Mouse (Mus musculus): Measurements from ENCODE around the gene H2-T3.
A peak's percentile ranks its signal among the peaks of the same experiment; 100 is the strongest.
"Not testable (repeated sequence)": the region's sequence is repeated elsewhere in the genome, so short reads cannot be mapped to it uniquely, and the experiment has no call there.

The H2-T3 gene

DNA sequence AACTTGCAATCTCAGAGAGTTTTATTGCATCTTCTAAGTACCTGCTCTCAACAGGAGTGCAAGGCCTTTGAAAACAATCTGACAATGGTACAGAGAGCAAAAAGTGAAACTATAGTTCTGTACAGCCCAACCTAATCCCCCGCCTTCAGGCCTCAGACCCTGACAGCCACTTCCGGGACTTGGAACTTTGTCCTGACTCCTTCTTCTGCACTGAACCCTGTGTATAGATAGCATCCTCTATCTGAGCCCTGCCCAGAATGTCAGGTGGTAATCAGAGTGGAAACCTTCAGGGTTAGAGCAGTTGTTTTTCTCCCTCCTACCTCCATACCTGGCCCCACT lies at the start of gene H2-T3:
TSS of gene H2-T3 (minus strand) at position 119 of the 339 bp plus-strand sequence.
- no peak for DNase-seq

DNA sequence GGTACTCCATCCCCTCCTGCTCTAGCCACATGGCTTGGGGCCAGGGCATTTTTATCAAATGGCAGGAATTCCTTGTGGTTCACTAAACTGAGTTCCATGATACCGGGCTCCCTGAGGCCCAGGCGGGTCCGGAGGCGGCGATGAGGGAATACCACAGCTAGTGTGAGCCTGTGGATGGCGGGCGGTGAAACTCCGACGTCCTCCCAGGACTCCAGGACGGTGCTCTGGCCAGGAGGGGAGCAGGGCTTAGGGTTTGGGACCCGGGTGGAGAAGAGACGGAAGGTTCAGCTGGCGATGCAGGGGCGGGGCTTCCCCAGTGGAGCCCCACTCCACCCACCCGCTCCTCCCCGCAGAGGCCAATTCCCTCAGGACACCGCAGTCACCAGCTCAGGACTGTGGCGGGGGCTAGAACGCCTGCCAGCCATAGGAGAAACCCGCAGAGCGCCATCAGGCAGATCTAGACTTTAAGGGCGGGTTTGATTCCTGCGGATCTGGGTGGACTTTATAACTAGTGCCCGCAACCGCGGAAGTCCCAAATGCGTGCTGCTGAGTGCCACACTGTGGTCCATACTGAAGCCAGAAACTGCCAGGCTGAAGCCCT lies 47.3 kb upstream of the H2-T3 start:
- DNase-seq: no peak

DNA sequence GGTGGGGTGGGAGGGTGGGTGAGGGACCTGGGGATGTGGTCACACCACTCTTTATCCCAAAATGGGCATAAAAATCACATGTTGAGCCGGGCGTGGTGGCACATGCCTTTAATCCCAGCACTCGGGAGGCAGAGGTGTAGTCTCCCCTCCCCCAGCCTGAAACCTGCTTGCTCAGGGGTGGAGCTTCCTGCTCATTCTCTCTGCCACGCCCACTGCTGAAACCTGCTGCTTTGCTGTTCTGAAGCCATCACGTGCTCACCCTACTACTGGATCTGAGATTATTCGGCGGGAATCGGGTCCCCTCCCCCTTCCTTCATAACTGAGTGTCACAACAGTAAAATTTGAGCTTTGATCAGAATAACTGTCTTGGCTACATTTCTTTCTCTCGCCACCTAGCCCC lies 45.2 kb upstream of the H2-T3 start:
- DNase-seq: not testable (repeated sequence)

DNA sequence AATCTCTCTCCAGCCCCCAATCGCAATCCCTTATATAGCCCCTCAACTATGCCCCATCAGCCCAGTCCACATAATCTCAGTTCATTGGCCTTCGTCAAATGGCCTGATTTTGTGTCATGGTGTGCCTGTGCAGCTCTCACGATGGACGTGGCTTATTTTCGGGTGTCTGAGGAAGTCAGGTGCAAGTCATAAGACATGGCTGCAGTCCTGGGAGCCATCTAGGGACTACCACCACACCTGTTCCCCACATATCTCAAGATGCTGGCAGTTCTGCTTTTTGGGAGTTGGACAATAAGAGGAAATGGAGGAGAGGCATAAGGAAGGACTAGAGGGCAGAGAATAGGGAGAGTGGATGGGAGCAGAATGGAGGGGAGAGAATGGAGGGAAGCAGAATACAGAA lies 43.5 kb upstream of the H2-T3 start:
- no peak for DNase-seq

DNA sequence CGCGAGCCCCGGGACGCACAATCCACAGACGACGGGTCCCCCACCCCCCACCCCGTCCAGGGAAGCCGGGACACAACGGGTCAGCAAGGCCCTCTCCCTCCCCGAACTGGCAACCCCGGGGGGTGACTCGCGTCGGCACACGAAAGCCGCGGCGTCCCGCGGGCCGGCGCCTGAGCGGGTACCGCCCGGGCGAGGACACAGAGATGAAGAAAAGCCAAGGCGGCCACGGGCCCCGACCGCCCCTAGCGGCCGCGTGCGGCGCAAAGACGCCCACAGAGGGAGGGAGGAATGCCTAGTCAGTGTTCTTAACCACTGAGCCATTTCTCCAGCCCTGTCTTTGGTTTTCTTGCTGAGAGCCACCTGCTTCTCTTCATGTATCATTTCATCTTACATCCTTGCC lies 41.2 kb upstream of the H2-T3 start:
- DNase-seq: peak; percentile 24

DNA sequence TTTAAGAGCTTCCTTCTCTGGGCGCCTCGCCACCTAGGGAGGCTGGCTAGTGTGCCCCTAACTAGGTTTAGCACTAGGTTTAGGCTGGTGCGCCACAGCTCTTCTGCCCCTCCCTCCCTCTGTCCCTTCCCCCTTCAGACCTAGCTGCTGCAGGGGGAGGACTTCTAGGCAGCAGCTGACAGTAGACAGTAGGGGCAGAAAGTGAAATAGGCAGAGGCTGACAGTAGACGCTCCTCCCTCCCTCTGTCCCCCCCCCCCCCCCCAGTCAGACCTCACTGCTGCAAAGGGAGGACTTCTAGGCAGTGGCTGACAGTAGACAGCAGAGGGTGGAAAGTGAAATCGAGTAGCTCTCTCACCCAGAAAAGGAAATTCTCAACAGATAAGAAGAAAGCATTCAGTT lies 39.0 kb upstream of the H2-T3 start:
- no peak for DNase-seq

DNA sequence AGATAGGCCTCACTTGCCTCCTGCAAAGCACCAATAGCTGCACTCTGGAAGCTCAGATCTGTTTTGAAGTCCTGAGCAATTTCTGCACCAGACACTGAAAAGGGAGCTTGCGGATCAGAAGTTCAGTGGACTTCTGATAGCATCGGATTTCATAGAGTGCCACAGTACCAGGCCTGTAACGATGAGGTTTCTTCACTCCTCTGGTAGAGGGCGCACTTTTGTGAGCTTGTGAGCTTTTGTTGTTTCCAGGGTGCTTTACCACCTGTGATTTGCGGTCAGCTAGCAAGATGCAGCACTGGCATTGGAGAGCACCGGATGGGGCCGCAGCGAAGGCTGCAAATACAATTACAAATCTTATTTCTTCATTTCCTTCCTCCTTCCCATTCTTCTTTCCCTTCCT lies 36.8 kb upstream of the H2-T3 start:
- DNase-seq: no peak

DNA sequence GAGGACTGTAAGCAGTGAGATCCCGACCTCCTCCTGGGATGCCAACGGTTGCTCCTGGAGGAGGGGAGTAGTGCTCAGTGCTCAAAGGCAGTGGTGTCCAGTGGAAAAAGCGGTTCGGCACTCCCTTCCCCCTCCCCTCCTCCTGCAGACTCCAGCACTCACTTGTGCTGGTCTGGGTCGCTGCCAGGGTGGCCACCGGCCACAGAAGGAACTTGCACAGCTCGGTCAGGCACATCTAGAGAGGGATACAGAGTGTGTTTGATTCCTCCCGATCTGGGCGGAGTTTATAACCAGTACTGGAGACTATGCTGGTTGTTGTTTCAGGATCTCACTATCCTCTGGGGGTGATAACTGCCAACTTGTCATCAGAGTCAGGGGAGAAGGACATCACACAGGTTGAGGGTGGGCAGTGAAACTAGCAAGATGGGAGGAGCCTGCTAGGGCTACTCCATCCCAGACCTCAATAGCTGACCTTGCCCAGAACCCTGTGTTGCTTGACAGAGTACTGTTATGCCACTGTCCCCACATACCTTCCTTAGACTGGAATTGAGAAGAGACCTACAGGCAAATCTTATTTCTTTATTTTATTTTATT lies 35.2 kb upstream of the H2-T3 start:
- DNase-seq: no peak

DNA sequence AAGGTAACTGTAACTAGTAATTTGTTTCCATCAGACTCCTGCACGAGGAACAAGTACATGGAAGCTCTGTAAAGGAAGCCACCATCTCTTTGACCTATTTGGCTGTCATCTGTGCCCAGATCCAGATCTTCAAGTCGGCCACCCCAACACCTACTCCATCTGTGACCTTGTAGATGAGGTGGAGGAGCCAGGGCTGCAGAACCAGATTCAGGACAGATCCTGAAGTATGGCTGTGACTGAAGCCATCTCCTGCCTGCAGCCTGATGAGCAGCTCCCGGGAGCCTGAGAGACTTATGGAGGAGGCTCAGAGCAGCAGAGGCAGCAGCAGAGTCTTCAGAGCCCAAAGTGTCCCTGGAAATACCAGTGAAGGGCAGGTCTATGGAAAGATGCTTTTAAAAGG lies 34.4 kb upstream of the H2-T3 start:
- no peak for DNase-seq

DNA sequence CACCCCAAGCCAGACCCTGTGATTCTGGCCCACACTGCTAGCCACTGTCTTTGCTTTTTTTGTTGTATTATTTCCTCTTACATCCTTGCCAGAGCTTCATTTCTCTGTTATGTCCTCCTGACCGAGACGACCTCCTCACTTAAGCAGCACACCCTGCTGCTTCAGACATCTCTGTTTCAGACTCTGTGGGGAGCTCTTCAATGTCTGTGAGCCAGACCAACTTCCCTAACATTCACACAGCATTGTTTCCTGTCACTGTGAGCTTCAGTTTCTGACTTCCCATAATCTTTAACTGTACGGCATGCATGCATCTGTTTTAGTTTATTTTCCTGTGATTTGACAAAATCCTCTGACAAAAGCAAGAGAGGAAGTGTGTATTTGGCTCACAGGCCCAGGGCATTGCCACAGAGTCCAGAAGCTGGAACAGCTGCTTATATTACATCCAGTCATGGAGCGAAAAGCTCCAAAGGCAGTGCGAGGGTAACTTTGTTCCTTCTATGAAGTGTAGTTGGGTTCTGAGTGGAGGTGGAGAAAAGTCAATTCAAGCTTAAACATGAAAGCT lies 28.6 kb upstream of the H2-T3 start:
- DNase-seq: no peak

DNA sequence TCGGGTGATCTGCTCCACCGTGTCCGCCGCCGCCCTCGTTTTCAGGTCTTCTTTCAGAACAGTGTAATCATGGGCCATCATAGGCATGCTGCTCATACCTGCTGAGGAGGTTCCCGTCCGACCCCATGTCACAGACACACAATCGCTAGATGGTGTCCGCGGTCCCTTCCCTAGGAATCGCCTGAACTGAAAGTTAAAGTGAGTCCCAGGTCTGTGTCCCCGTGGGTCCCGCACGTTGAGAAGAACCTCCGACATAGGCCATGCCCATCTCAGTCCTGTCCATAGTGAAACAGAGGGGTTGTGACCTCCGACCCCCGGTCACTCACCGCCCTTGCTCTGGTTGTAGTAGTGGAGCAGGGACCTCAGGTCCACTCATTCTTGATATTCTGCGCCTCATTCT lies 25.5 kb upstream of the H2-T3 start:
- DNase-seq: no peak

DNA sequence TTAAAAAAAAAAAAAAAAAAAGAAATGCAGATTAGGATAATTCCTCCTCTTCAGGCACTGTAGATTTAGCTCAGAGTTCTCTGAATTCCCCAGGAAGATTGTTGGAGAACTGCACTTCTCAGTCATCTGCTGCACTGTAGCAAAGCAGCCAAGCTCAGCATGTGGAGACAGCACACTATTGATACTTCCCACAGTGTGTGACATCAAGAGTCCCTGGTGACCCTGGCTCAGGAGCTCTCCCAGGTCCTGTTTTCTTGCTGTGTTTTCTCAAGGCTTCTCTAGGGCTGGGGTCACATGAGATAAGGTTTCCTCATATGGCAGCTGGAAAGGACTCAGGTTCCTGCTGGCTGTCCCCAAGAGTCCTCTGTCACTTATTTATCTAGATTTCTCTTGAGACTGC lies 16.8 kb upstream of the H2-T3 start:
- DNase-seq: no peak

DNA sequence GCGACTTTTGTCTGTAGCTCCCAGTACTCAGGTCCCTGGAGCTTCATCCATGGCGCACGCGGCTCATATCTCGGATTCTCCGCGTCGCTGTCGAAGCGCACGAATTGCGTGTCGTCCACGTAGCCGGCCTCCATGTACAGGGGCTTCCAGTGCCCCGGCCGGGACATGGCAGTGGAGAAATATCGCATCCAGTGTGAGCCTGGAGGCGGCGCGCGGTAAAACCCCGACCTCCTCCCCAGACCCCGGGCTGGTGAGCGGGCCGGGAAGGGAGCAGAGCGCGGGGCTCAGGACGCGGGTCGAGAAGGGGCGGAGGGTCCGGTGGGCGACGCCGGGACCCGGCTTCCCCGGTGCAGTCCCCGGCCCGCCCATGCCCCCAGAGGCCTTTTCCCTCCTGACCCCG lies 15.8 kb upstream of the H2-T3 start:
- DNase-seq: no peak

DNA sequence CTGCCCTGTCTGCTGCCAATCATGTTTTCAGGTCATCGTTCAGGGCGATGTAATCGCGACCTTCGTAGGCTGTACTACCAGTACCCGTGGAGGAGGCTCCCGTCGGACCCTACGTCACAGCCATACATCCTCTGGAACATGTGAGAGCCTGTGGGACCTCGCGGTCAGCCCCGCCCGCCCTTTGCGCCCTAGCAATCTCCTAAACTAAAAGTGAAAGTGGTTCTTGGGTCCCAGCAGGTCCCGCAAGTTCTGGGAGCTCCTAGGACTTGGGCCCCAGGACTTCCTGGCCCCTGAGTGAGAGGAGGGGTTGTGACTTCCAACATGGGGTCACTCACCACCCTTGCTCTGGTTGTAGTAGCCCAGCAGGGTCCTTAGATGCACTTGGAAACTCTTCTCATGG lies 15.4 kb upstream of the H2-T3 start:
- no peak for DNase-seq

DNA sequence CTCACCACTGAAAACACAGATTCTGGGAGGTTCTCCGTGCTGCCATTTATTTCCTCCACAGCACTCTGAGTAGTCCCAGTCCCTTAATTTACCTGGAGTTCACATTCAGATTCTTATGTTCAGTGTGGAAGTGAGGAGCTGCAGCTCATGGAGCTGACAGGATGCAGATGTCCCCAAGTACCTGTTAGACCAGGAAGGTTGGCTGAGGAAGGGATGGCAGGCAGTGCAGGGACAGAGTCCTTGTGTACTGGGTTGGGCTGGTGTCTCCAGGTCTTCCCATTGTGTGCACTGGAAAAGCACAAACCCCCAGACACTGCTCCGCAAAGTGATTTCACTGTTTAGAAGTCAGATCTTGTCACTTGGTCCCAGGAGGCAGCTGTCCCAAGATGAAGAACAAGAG lies 11.8 kb upstream of the H2-T3 start:
- DNase-seq: no peak

DNA sequence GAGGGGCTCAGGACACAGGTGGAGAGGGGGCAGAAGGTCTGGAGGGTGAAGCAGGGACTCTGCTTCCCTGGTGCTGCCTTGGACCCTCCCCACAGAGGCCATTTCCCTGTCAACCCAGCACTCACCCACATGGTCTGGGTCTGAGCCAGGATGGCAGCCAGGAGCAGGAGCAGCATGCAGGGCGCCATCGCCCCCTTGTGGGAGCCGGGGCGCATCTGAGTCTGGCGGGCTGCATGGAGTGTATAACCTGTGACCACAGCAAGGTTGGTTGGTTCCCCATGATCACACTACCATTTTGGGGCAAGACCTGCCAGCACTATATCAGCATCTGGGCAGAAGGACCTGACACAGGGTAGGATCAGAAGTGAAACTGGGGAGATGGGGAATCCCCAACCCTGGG lies 8.2 kb upstream of the H2-T3 start:
- DNase-seq: no peak

DNA sequence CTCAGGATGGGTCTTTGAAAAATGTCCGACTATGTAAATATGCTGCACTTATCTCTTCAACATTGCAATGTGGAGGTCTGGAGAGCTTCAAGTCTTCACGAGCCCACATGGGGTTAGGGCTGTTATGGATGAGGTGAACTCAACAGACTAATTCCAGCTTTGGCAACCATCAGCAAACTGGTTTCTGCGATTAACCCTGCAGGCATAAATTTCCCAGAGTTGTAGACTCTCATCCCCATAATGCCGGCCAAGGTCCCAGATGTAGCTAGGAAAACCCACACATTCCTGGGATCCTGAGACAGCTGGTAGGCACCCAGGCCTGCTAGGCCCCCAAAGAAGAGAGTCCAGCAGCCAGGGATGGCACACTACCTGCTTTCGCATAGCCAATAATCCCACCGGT lies 4.4 kb upstream of the H2-T3 start:
- no peak for DNase-seq

DNA sequence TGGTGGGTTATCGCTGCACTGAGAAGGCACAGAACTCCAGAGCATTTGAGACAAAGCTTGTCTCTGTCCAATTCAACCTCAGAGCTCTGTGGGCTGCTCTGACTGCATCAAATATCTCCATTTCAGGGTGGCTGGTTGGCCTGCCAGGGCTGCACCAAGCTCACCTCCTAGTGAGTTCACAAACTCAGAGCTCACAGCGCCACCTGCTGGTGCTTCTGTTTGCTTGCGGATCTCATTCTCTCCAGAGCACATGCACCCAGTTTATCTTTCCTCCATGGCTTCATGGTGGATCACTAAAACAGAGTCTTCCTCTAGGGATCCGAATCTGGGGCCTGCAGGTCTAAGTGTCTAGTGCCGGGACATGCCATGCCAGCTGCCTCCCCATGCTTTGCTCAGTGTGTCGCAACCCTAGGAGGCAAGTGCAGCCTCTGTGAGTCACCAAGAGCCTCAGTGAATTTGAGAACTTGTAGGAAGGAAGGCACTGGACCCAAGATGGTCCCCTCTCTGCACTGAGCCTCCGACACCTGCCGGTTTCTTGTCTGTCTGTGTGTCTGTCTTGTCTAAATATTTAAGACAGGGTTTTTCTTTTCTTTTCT lies 3.6 kb upstream of the H2-T3 start:
- no peak for DNase-seq

DNA sequence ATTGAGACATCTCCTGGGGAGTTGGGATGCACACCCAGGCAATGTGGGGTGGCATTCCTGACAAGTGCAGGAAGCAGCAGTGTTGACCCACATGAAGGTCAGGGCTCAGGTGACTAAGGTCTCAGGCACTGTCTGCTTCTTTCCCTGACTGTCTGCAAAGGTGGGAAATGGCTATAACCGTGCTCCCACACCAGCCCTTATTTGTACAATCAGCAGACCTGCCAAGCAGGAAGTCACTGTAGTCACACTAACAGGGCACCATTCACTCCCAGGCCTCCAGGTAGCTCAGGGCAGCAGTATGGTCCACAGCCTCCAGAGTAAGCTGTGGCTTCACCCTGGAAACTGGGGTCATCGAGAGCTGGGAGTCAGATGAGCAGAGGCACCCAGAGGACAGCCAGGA lies 2.3 kb upstream of the H2-T3 start:
- DNase-seq: no peak

DNA sequence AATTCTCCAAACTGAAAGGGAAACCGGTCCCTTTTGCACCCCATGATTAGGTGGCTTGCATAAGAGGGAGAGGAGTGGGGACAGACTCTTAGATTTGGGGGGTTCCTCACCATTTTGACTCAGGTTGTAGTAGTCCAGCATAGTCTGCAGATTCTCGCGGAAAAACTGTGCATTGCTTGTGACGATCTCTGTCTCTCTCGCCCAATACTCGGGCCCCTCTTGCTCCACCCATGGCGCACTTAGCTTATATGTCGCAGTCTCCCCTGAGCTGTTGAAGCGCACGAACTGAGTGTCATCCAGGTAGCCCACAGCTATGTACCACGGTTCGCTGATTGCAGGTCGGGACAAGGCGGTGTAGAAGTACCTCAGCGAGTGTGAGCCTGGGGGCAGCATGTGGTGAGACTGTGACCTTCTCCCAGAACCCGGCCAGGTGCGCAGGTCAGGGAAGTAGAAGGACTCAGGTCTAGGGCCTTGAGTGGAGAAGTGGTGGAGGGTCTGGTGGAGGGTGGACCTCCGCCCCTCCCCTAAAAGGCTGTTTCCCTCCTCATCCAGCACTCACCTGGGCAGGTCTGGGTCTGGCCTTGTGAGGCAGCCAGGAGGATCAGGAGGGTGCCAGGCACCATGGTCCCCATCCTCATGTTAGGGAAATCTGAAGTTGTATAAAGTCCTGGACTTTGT lies 457 bp downstream of the H2-T3 start:
- DNase-seq: no peak

DNA sequence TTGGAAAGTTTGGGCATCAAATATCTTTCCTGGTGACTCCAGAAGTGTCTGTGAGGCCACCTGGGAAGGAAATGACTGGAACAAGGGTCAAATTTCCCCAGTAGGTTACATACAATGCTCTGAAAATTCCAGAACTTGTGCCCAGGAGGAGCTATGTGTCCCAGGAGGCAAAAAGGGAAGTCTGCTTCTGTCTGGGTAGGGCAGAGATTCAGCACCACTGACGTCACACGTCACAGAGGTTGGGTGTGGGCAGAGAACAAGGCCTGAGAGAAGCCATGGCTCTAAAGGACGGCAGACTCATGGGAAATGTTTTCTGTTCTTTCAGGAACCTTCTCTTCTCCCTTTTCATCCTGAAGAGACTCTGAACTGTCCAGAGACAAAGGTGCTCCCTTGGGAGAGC lies 2.5 kb downstream of the H2-T3 start:
- no peak for DNase-seq

DNA sequence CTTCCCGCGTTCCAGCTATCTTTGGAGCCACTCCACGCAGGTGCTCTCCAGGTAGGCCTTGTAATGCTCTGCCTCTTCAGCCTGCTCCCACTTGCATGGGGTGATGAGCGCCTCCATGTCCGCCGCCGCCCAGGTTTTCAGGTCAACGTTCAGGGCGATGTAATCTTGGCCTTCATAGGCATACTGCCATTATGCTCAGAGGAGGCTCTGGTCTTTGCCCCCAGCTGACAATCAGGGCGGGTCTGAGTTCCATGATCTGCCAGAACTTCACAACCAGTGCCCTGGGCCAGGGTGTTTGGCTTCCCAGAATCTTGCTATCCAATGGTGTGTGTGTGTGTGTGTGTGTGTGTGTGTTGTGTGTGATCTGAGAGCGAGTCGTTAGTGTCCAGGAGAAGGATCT lies 7.9 kb downstream of the H2-T3 start:
- no peak for DNase-seq

DNA sequence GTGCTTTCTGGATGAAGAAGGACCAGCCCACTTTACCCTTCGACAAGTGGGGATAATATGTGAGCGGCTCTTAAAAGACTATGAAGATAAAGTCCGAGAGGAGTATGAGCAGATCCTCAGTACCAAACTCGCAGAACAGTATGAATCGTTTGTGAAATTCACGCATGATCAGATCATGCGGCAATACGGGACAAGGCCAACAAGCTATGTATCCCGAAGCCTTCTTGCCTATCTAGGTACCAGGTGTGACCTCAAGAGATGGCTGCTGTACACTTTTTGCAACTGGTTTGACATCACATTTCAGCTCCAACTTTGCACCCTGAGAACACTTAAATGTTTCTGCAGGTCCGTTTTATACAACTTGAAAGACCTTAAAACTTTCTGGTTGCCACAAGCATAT lies 10.6 kb downstream of the H2-T3 start:
- not testable (repeated sequence) for DNase-seq

DNA sequence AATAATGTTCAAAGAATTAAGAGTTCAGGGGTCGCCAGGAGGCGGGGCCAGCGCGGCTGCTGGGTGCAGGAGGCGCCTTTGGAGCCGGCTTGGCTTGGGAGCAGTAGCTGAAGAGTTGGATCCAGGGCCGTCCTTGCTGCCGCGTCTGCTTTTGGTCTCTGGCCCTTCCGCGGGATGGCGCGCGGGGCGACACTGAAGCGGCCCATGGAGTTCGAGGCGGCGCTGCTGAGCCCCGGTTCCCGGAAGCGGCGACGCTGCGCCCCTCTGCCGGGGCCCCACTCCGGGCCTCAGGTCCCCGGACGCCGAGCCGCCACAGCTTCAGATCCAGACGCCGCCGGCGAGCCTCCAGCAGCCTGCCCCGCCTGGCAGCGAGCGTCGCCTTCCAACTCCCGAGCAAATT lies 11.1 kb downstream of the H2-T3 start:
- DNase-seq: not testable (repeated sequence)

Data from cerebellum, adult 11 months (tissue).